Comparison of ENCODE assay signal across 10 mouse cellular contexts in the genomic region with DNA sequence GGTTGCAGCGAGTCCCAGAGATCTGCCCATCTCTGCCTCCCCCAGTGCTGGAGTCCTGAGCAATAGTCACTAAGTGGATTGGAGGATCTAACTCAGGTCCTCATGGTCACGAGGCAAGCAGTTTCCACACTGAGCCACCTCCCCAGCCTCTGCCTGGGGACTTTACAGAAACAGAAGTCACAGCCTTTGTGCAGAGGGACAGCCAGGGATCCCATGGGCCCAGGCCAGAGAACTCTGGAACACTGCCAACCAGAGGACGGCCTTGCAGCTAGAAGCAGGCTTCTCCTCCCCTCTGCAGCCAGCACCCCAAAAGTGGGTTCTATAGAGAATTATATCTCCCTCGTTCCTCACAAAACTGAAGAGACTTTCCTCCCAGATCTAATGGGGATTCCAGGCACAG. TPM values are rescaled to one million over a fixed set of nuclear protein-coding genes. Genes with fewer than 3 reads are reported as not detected.
DNase-seq lines count a peak whose midpoint lies in the region; ATAC-seq and TF ChIP-seq lines count a peak whose summit lies in the region.
"Had no signal": no experiment of that assay in that cellular context is flagged by ENCODE, and none has a peak within 500 bp of the region (broad histone marks: within the 10 kb centered on the region; RNA-seq: fewer than 3 reads in every experiment).

No protein-coding gene starts in this region.

- no peak for ATAC-seq in forebrain, embryonic 14.5 days
- no peak for ATAC-seq in kidney, postnatal 0 days (replicated peaks; ENCODE audit: low FRiP score, low read depth)
- no peak for ATAC-seq in forebrain, embryonic 12.5 days (ENCODE audit: low FRiP score)

- DNase-seq in forebrain, embryonic 14.5 days (ENCODE audit: low spot score), result peak; percentile 39
- no peak for DNase-seq in forebrain, embryonic 10.5 days (ENCODE audit: extremely low spot score, low spot score)
- DNase-seq in adrenal gland, adult 18-20 months (ENCODE audit: low spot score in 2 of 2), result peak; percentile 56 to 66
- DNase-seq in gastrocnemius, adult 8-10 months (ENCODE audit: low spot score in 2 of 2), result peak; percentile 59 to 70
- no peak for DNase-seq in kidney, postnatal 0 days (ENCODE audit: low spot score)
- peak; percentile 72 to 80 for DNase-seq in lung, adult 18-20 months

- H3K4me2 ChIP-seq in forebrain, embryonic 14.5 days (ENCODE audit: low read length), result no peak overlapping the region
- no peak overlapping the region for H3K4me2 ChIP-seq in kidney, postnatal 0 days (ENCODE audit: low read length)
- H3K4me2 ChIP-seq in forebrain, embryonic 12.5 days, result no peak overlapping the region

- WGBS in forebrain, embryonic 14.5 days, result 58% methylated on average over 4 of the region's 4 CpGs
- 82% methylated on average over 4 of the region's 4 CpGs for WGBS in forebrain, embryonic 10.5 days
- WGBS in kidney, postnatal 0 days, result 45% methylated on average over 4 of the region's 4 CpGs
- WGBS in forebrain, embryonic 12.5 days, result 74% methylated on average over 4 of the region's 4 CpGs

- H3K36me3 ChIP-seq in forebrain, embryonic 14.5 days (ENCODE audit: control insufficient read depth, insufficient read depth, low read length), result no peaks in the 10 kb centered on the region
- no peaks in the 10 kb centered on the region for H3K36me3 ChIP-seq in forebrain, embryonic 10.5 days (replicated peaks)
- H3K36me3 ChIP-seq in kidney, postnatal 0 days (ENCODE audit: insufficient read depth, low read length), result no peaks in the 10 kb centered on the region
- no peaks in the 10 kb centered on the region for H3K36me3 ChIP-seq in testis, adult 2 months (ENCODE audit: control insufficient read depth, insufficient read depth, low read length)
- no peaks in the 10 kb centered on the region for H3K36me3 ChIP-seq in forebrain, embryonic 12.5 days (replicated peaks)

- 0 out of 2 replicates have a peak, but pooled peaks cover 3% of the 10 kb centered on the region for H3K27me3 ChIP-seq in forebrain, embryonic 14.5 days (replicated peaks; ENCODE audit: control insufficient read depth, insufficient read depth, low read length)
- no peaks in the 10 kb centered on the region; the same call in 1 of the 2 replicates for H3K27me3 ChIP-seq in forebrain, embryonic 10.5 days (ENCODE audit: poor library complexity, severe bottlenecking)
- H3K27me3 ChIP-seq in kidney, postnatal 0 days (ENCODE audit: insufficient read depth, low read length), result no peaks in the 10 kb centered on the region
- H3K27me3 ChIP-seq in testis, adult 2 months (ENCODE audit: control insufficient read depth, insufficient read depth, low read length), result no peaks in the 10 kb centered on the region
- no peaks in the 10 kb centered on the region for H3K27me3 ChIP-seq in forebrain, embryonic 12.5 days

- H3K4me3 ChIP-seq in forebrain, embryonic 14.5 days (ENCODE audit: low read depth, low read length), result no peak overlapping the region
- H3K4me3 ChIP-seq in forebrain, embryonic 10.5 days, result no peak overlapping the region
- no peak overlapping the region for H3K4me3 ChIP-seq in kidney, postnatal 0 days (replicated peaks; ENCODE audit: low read depth, low read length)
- H3K4me3 ChIP-seq in testis, adult 2 months (ENCODE audit: control insufficient read depth, low read depth, low read length), result no peak overlapping the region
- H3K4me3 ChIP-seq in forebrain, embryonic 12.5 days (replicated peaks), result no peak overlapping the region

- TF ChIP-seq CTCF in kidney, postnatal 0 days (IDR thresholded peaks at IDR 0.05; ENCODE audit: low read depth), result no peak
- TF ChIP-seq CTCF in testis, adult 2 months (IDR thresholded peaks at IDR 0.05; ENCODE audit: control insufficient read depth, insufficient read depth, insufficient replicate concordance, low read depth, low read length), result no peak

- H3K4me1 ChIP-seq in forebrain, embryonic 14.5 days (ENCODE audit: control insufficient read depth, insufficient read depth, low read length), result peaks cover 14% of the 10 kb centered on the region
- peaks cover 49% of the 10 kb centered on the region for H3K4me1 ChIP-seq in forebrain, embryonic 10.5 days
- peaks cover 16% of the 10 kb centered on the region for H3K4me1 ChIP-seq in kidney, postnatal 0 days (replicated peaks; ENCODE audit: insufficient read depth, low read length)
- H3K4me1 ChIP-seq in testis, adult 2 months (ENCODE audit: control insufficient read depth, insufficient read depth, low read length), result peaks cover 37% of the 10 kb centered on the region
- peaks cover 33% of the 10 kb centered on the region for H3K4me1 ChIP-seq in forebrain, embryonic 12.5 days

- no peak overlapping the region for H3K27ac ChIP-seq in forebrain, embryonic 14.5 days (ENCODE audit: low read depth, low read length)
- no peak overlapping the region for H3K27ac ChIP-seq in forebrain, embryonic 10.5 days
- H3K27ac ChIP-seq in kidney, postnatal 0 days, result peak overlapping the region; percentile 50; the same call in 1 of the 2 replicates
- peak overlapping the region; percentile 35; the same call in 1 of the 2 replicates for H3K27ac ChIP-seq in testis, adult 2 months (ENCODE audit: control insufficient read depth, insufficient read depth, low read depth, low read length)
- no peak overlapping the region for H3K27ac ChIP-seq in forebrain, embryonic 12.5 days

- no peak overlapping the region for H3K9ac ChIP-seq in forebrain, embryonic 14.5 days (ENCODE audit: low read length)
- H3K9ac ChIP-seq in kidney, postnatal 0 days (ENCODE audit: low read depth, low read length), result 0 out of 2 replicates have a peak overlapping the region, but pooled peaks have one; percentile 10
- no peak overlapping the region for H3K9ac ChIP-seq in forebrain, embryonic 12.5 days

- no peak for TF ChIP-seq POLR2A in testis, adult 2 months (IDR thresholded peaks at IDR 0.05; ENCODE audit: control insufficient read depth, low read depth, low read length)

- H3K9me3 ChIP-seq in forebrain, embryonic 14.5 days (replicated peaks; ENCODE audit: control insufficient read depth, low read length), result no peaks in the 10 kb centered on the region
- H3K9me3 ChIP-seq in forebrain, embryonic 10.5 days, result no peaks in the 10 kb centered on the region
- H3K9me3 ChIP-seq in kidney, postnatal 0 days (replicated peaks; ENCODE audit: low read length), result no peaks in the 10 kb centered on the region
- H3K9me3 ChIP-seq in forebrain, embryonic 12.5 days, result no peaks in the 10 kb centered on the region

RNA-seq across cellular contexts. Expression of a gene that starts 3.8 kb away (rescaled TPM):
- polyA plus RNA-seq in forebrain, embryonic 14.5 days (2014; fragmentation: Nextera tagmentation; extraction: Ambion mirVana), result 27.0 and 27.4 TPM in 2 replicates
- 11.8 and 11.9 TPM in 2 replicates for polyA plus RNA-seq in forebrain, embryonic 10.5 days (2016; fragmentation: Nextera tagmentation; extraction: Ambion mirVana)
- 100 to 1,000 TPM; 207 to 261 TPM for total RNA-seq in adrenal gland, adult 18-20 months (2021)
- total RNA-seq in gastrocnemius, adult 8-10 months (2022), result 10 to 100 TPM; 19.1 to 25.8 (median 22.3) TPM
- polyA plus RNA-seq in kidney, postnatal 0 days (2015; fragmentation: Nextera tagmentation; extraction: Ambion mirVana), result 128 and 131 TPM in 2 replicates
- polyA plus RNA-seq in testis, adult 2 months (2012; rRNA removed), result 29.8 and 38.6 TPM in 2 replicates
- polyA plus RNA-seq in forebrain, embryonic 12.5 days (2016; fragmentation: Nextera tagmentation; extraction: Ambion mirVana), result 10.1 and 10.3 TPM in 2 replicates

RNA-seq across cellular contexts. Expression of a gene that starts 4.3 kb away (rescaled TPM):
- polyA plus RNA-seq in forebrain, embryonic 14.5 days (2014; fragmentation: Nextera tagmentation; extraction: Ambion mirVana), result 5.9 and 6.1 TPM in 2 replicates
- polyA plus RNA-seq in forebrain, embryonic 10.5 days (2016; fragmentation: Nextera tagmentation; extraction: Ambion mirVana), result 0.90 and 2.0 TPM in 2 replicates
- 10 to 100 TPM; 38.7 to 48.5 TPM for total RNA-seq in adrenal gland, adult 18-20 months (2021)
- 10 to 100 TPM; 58.9 to 65.3 (median 59.7) TPM for total RNA-seq in gastrocnemius, adult 8-10 months (2022)
- 3.0 and 4.6 TPM in 2 replicates for polyA plus RNA-seq in kidney, postnatal 0 days (2015; fragmentation: Nextera tagmentation; extraction: Ambion mirVana)
- polyA plus RNA-seq in testis, adult 2 months (2012; rRNA removed), result 5.1 and 6.4 TPM in 2 replicates
- 1.7 and 2.8 TPM in 2 replicates for polyA plus RNA-seq in forebrain, embryonic 12.5 days (2016; fragmentation: Nextera tagmentation; extraction: Ambion mirVana)

RNA-seq across cellular contexts. Expression of a gene that starts 6.2 kb away (rescaled TPM):
- polyA plus RNA-seq in forebrain, embryonic 14.5 days (2014; fragmentation: Nextera tagmentation; extraction: Ambion mirVana), result not detected in 2 replicates
- not detected in 2 replicates for polyA plus RNA-seq in forebrain, embryonic 10.5 days (2016; fragmentation: Nextera tagmentation; extraction: Ambion mirVana)
- not detected for total RNA-seq in adrenal gland, adult 18-20 months (2021)
- not detected for total RNA-seq in gastrocnemius, adult 8-10 months (2022)
- not detected in 2 replicates for polyA plus RNA-seq in kidney, postnatal 0 days (2015; fragmentation: Nextera tagmentation; extraction: Ambion mirVana)
- 1,340 and 1,395 TPM in 2 replicates for polyA plus RNA-seq in testis, adult 2 months (2012; rRNA removed)
- not detected in 2 replicates for polyA plus RNA-seq in forebrain, embryonic 12.5 days (2016; fragmentation: Nextera tagmentation; extraction: Ambion mirVana)
- polyA plus RNA-seq: C2C12; limb, embryonic 11.5 days had no signal

RNA-seq across cellular contexts. Expression of a gene that starts 26.4 kb away (rescaled TPM):
- 110 and 113 TPM in 2 replicates for polyA plus RNA-seq in forebrain, embryonic 14.5 days (2014; fragmentation: Nextera tagmentation; extraction: Ambion mirVana)
- 56.8 and 57.1 TPM in 2 replicates for polyA plus RNA-seq in forebrain, embryonic 10.5 days (2016; fragmentation: Nextera tagmentation; extraction: Ambion mirVana)
- total RNA-seq in adrenal gland, adult 18-20 months (2021), result 10 to 100 TPM; 80.4 to 83.4 TPM
- 10 to 100 TPM in 1 of 4 experiments, 1 to 10 TPM in 3; 5.9 to 10.3 (median 8.2) TPM for total RNA-seq in gastrocnemius, adult 8-10 months (2022)
- polyA plus RNA-seq in kidney, postnatal 0 days (2015; fragmentation: Nextera tagmentation; extraction: Ambion mirVana), result 44.8 and 47.8 TPM in 2 replicates
- polyA plus RNA-seq in testis, adult 2 months (2012; rRNA removed), result 12.2 and 12.3 TPM in 2 replicates
- polyA plus RNA-seq in forebrain, embryonic 12.5 days (2016; fragmentation: Nextera tagmentation; extraction: Ambion mirVana), result 67.3 and 79.6 TPM in 2 replicates

Comparison
In these comparisons a context has a peak if more than half of its experiments do, and no peak if none do; other contexts are left out.
1. DNase-seq: peak in forebrain, embryonic 14.5 days (single experiment), adrenal gland, adult 18-20 months (2 of 2), gastrocnemius, adult 8-10 months (2 of 2) and lung, adult 18-20 months (2 of 2); none in forebrain, embryonic 10.5 days (single experiment) and kidney, postnatal 0 days (single experiment).
2. H3K27ac ChIP-seq: peak in kidney, postnatal 0 days (single experiment) and testis, adult 2 months (single experiment); none in forebrain, embryonic 14.5 days (single experiment), forebrain, embryonic 10.5 days (single experiment) and forebrain, embryonic 12.5 days (single experiment).
3. RNA of a gene that starts 6.2 kb away (polyA plus RNA-seq): 1,340 to 1,395 TPM in testis, adult 2 months; not detected in forebrain, embryonic 14.5 days, not detected in forebrain, embryonic 10.5 days, not detected in kidney, postnatal 0 days and not detected in forebrain, embryonic 12.5 days; every median in the first group is over 1,000 times any median in the second.